Mouse (Mus musculus): ENCODE measurements around the gene Snrpf. TPM values are rescaled to one million over a fixed set of nuclear protein-coding genes. Genes with fewer than 3 reads are reported as not detected.

Snrpf gene
- polyA plus RNA-seq, 1 experiment from 2014 or later = 118 TPM

GRCm38 (mm10) chr10:93609236-93609635, 19.7 kb upstream of the Snrpf start:
- Histone ChIP-seq H3K27me3 (0 out of 2 replicates have a peak, but pooled peaks cover 3% of the 10 kb centered on the region), H3K9ac (no peak overlapping the region), H3K4me1 (no peaks in the 10 kb centered on the region), H3K36me3 (no peaks in the 10 kb centered on the region), H3K4me3 (no peak overlapping the region), H3K4me2 (replicated peaks) (no peak overlapping the region), H3K9me3 (no peaks in the 10 kb centered on the region), H3K27ac (no peak overlapping the region)
- no peak for ATAC-seq (ENCODE audit: low FRiP score, low read depth)
- 93% methylated on average over 7 of the region's 7 CpGs for WGBS

- 0 out of 2 replicates have a peak, but pooled peaks cover 3% of the 10 kb centered on the region for H3K27me3 ChIP-seq
- no peaks in the 10 kb centered on the region for H3K4me1 ChIP-seq
- WGBS = 61% methylated on average over 9 of the region's 9 CpGs
- no peaks in the 10 kb centered on the region for H3K36me3 ChIP-seq
- peaks cover 3% of the 10 kb centered on the region for H3K9me3 ChIP-seq
- no peak overlapping the region for H3K4me3 ChIP-seq
- H3K4me2 ChIP-seq (replicated peaks) = no peak overlapping the region
- H3K27ac ChIP-seq = no peak overlapping the region
- ATAC-seq (ENCODE audit: low FRiP score, low read depth) = no peak
- no peak overlapping the region for H3K9ac ChIP-seq
Observed at GRCm38 (mm10) chr10:93608051-93608450, 18.5 kb upstream of the Snrpf start.

DNA sequence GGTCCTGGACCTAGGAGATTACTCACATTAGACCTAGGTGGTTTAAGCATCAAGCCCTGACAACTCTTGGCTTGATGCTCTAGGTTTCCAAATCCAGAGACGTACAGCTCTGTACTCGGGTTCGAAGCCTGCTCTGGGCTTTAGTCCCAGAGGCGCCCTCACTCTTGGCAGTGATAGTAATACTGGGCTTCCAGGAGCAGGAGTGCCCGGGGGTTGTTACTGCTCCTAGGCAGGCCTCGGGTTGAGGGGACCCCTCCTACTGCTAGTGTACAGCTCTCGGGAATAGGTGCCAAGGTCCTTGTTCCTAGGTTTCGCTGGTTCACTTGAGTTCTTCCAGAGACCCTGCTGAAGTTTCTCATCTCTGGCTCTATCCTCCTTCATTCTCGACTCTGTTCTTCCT, 16.8 kb upstream of the Snrpf start:
- peaks cover 4% of the 10 kb centered on the region for H3K9me3 ChIP-seq
- H3K9ac ChIP-seq = no peak overlapping the region
- H3K36me3 ChIP-seq = no peaks in the 10 kb centered on the region
- H3K4me2 ChIP-seq (replicated peaks) = no peak overlapping the region
- H3K27ac ChIP-seq = no peak overlapping the region
- H3K4me3 ChIP-seq = no peak overlapping the region
- no peak for ATAC-seq (ENCODE audit: low FRiP score, low read depth)
- 0 out of 2 replicates have a peak, but pooled peaks cover 3% of the 10 kb centered on the region for H3K27me3 ChIP-seq
- H3K4me1 ChIP-seq = no peaks in the 10 kb centered on the region
- 91% methylated on average over 9 of the region's 9 CpGs for WGBS

DNA sequence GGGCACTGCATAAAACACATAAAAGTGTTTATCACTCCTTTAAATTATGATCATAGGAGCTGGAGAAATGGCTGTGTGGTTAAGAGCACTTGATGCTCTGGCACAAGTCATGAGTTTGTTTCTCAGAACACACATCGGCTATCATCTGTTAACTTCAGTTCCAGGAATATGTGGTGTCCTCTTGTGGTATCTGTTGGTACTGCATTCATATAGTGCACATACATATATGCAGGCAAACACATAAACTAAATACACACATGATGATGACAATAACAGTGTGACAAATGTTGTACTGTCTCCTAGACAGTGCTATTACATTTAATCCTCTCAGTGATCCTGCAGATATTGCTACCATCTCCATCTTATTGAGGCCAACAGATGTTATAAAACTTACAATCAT, 13.8 kb upstream of the Snrpf start:
- no peak for ATAC-seq (ENCODE audit: low FRiP score, low read depth)
- Histone ChIP-seq H3K9ac (no peak overlapping the region), H3K27ac (no peak overlapping the region), H3K27me3 (0 out of 2 replicates have a peak, but pooled peaks cover 7% of the 10 kb centered on the region), H3K4me3 (no peak overlapping the region), H3K4me1 (no peaks in the 10 kb centered on the region), H3K36me3 (no peaks in the 10 kb centered on the region), H3K4me2 (replicated peaks) (no peak overlapping the region), H3K9me3 (peaks cover 4% of the 10 kb centered on the region)
- 93% methylated on average over 1 of the region's 1 CpGs for WGBS

- no peak overlapping the region for H3K4me2 ChIP-seq (replicated peaks)
- H3K4me1 ChIP-seq = no peaks in the 10 kb centered on the region
- H3K9ac ChIP-seq = no peak overlapping the region
- no peaks in the 10 kb centered on the region for H3K36me3 ChIP-seq
- peaks cover 4% of the 10 kb centered on the region for H3K9me3 ChIP-seq
- H3K27me3 ChIP-seq = 0 out of 2 replicates have a peak, but pooled peaks cover 7% of the 10 kb centered on the region
- H3K27ac ChIP-seq = no peak overlapping the region
- ATAC-seq (ENCODE audit: low FRiP score, low read depth) = no peak
- WGBS = 85% methylated on average over 5 of the region's 5 CpGs
- H3K4me3 ChIP-seq = no peak overlapping the region
Observed at GRCm38 (mm10) chr10:93602309-93602708, 12.8 kb upstream of the Snrpf start.

DNA sequence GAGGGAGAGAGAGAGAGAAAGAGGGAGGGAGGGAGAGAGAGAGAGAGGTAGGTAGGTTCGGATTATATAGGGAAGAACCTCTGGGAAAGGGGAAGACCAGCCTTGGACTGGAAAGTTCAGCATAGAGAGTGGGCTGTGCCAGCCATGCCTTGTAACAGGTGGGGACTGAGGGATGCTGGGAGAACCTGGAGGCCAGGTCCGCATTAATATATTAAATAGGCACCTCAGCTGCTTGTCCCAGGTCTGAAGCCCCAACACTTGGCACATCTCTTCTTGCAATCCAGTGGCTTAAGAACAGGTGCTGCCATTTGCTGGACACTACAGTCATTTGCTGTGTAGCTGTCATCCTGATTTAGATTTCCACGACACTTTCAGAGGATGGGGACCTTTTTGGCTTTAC, 7.1 kb upstream of the Snrpf start:
- H3K9me3 ChIP-seq = no peaks in the 10 kb centered on the region
- H3K9ac ChIP-seq = no peak overlapping the region
- no peak overlapping the region for H3K27ac ChIP-seq
- WGBS = 75% methylated on average over 3 of the region's 3 CpGs
- H3K27me3 ChIP-seq = 0 out of 2 replicates have a peak, but pooled peaks cover 4% of the 10 kb centered on the region
- H3K4me3 ChIP-seq = no peak overlapping the region
- H3K36me3 ChIP-seq = no peaks in the 10 kb centered on the region
- no peaks in the 10 kb centered on the region for H3K4me1 ChIP-seq
- H3K4me2 ChIP-seq (replicated peaks) = no peak overlapping the region
- ATAC-seq (ENCODE audit: low FRiP score, low read depth) = no peak

- Histone ChIP-seq H3K9ac (no peak overlapping the region), H3K9me3 (no peaks in the 10 kb centered on the region), H3K4me3 (no peak overlapping the region), H3K4me2 (replicated peaks) (no peak overlapping the region), H3K27ac (no peak overlapping the region), H3K27me3 (0 out of 2 replicates have a peak, but pooled peaks cover 4% of the 10 kb centered on the region), H3K36me3 (no peaks in the 10 kb centered on the region), H3K4me1 (no peaks in the 10 kb centered on the region)
- 52% methylated on average over 4 of the region's 4 CpGs for WGBS
- no peak for ATAC-seq (ENCODE audit: low FRiP score, low read depth)
Observed at GRCm38 (mm10) chr10:93595831-93596230, 6.3 kb upstream of the Snrpf start.

- H3K4me3 ChIP-seq = peak overlapping the region; percentile 47
Observed at GRCm38 (mm10) chr10:93594022-93594482, 4.5 kb upstream of the Snrpf start.

DNA sequence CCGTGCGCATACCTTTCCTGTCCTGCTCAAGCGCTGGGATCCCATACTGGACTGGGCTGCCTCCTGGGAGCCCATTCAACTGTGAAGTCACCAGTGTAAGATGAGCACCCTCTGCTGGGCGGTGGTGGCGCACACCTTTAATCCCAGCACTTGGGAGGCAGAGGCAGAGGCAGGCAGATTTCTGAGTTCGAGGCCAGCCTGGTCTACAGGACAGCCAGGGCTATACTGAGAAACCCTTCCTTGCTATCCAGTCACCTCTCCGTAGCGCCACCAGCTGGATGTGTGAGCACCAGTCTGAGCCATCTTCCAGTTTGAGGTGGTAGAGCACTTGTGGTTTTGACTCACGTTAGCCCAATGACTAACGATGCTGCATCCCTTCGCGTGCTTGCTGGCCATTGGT, 3.0 kb upstream of the Snrpf start:
- H3K4me1 ChIP-seq = peaks cover 16% of the 10 kb centered on the region
- H3K36me3 ChIP-seq = 0 out of 2 replicates have a peak, but pooled peaks cover 6% of the 10 kb centered on the region
- H3K27me3 ChIP-seq = no peaks in the 10 kb centered on the region
- no peak for ATAC-seq (ENCODE audit: low FRiP score, low read depth)
- WGBS = 57% methylated on average over 12 of the region's 12 CpGs
- no peak overlapping the region for H3K27ac ChIP-seq
- no peak overlapping the region for H3K4me2 ChIP-seq (replicated peaks)
- no peak overlapping the region for H3K4me3 ChIP-seq
- H3K9ac ChIP-seq = no peak overlapping the region
- no peaks in the 10 kb centered on the region for H3K9me3 ChIP-seq

More at GRCm38 (mm10) chr10:93594022-93594482, 4.5 kb upstream of the Snrpf start:
- no peaks in the 10 kb centered on the region for H3K36me3 ChIP-seq
- ATAC-seq (ENCODE audit: low FRiP score, low read depth) = peak; percentile 71
- H3K9me3 ChIP-seq = no peaks in the 10 kb centered on the region
- no peak overlapping the region for H3K27ac ChIP-seq
- no peaks in the 10 kb centered on the region for H3K27me3 ChIP-seq
- peak overlapping the region; percentile 82 for H3K4me2 ChIP-seq (replicated peaks)
- peak overlapping the region; percentile 63 for H3K9ac ChIP-seq
- H3K4me1 ChIP-seq = 0 out of 2 replicates have a peak, but pooled peaks cover 3% of the 10 kb centered on the region
- WGBS = under 1% methylated on average over 22 of the region's 22 CpGs

GRCm38 (mm10) chr10:93588796-93589195, 710 bp downstream of the Snrpf start:
- under 1% methylated on average over 11 of the region's 11 CpGs for WGBS
- Histone ChIP-seq H3K4me1 (peaks cover 17% of the 10 kb centered on the region), H3K9me3 (no peaks in the 10 kb centered on the region), H3K9ac (peak overlapping the region; percentile 84), H3K4me2 (replicated peaks) (peak overlapping the region; percentile 95), H3K4me3 (peak overlapping the region; percentile 86), H3K27ac (peak overlapping the region; percentile 72; the same call in 1 of the 2 replicates), H3K27me3 (no peaks in the 10 kb centered on the region), H3K36me3 (peaks cover 32% of the 10 kb centered on the region)
- no peak for ATAC-seq (ENCODE audit: low FRiP score, low read depth)

DNA sequence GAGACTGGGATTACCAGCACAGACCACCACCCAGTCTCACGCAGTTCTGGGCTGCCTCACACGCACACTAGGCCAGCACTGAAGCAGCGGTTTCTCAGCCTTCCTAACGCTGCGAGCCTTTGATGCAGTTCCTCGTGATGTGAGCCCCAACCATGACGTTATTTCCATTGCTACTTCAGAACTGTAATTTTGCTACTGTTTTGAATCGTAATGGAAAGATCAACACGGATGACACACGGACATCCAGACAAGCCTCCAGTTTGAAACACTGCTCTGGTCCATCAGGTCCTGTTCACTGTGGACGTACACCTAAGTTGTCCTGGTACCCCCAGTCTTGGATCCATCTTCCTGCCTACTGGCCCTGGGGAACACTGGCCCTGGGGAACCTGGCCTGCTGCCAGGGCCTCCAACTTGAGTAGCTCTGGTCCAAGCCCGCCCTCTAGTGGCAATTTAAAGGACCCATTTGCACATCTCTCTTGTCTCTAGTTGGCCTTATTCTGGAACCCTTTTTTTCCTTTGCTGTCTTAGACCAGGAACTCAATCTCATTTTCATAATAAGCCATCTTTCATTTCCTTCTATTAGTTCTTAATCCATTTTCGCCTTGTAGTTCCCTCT, 12.1 kb downstream of the Snrpf start:
- Histone ChIP-seq H3K9me3 (no peaks in the 10 kb centered on the region), H3K4me2 (replicated peaks) (no peak overlapping the region), H3K36me3 (peaks cover 14% of the 10 kb centered on the region), H3K4me1 (0 out of 2 replicates have a peak, but pooled peaks cover 4% of the 10 kb centered on the region), H3K27ac (no peak overlapping the region), H3K9ac (no peak overlapping the region), H3K27me3 (no peaks in the 10 kb centered on the region), H3K4me3 (no peak overlapping the region)
- 67% methylated on average over 13 of the region's 13 CpGs for WGBS
- ATAC-seq (ENCODE audit: low FRiP score, low read depth) = no peak

DNA sequence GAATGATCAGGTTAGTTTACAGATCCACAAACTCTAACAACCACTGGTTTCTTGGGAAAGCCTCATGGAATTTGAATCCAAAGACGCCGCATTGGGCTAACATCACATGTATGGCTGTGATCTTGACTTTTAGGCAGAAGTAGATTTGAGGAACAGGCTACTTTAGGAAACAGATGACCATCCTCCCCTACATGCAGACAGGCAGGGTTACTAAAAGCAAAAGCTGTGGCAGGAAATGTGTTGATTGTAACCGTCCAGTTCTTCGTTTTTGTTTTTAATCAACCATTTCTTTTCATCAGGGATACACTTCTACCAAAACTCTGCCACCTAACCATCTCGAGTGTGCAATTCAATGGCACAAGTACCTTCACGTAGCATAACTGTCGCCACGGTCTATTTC, 13.5 kb downstream of the Snrpf start:
- Histone ChIP-seq H3K4me3 (no peak overlapping the region), H3K27ac (no peak overlapping the region), H3K27me3 (no peaks in the 10 kb centered on the region), H3K36me3 (peaks cover 1% of the 10 kb centered on the region; the same call in 1 of the 2 replicates), H3K9ac (no peak overlapping the region), H3K4me1 (0 out of 2 replicates have a peak, but pooled peaks cover 4% of the 10 kb centered on the region), H3K9me3 (no peaks in the 10 kb centered on the region), H3K4me2 (replicated peaks) (no peak overlapping the region)
- no peak for ATAC-seq (ENCODE audit: low FRiP score, low read depth)
- 93% methylated on average over 8 of the region's 8 CpGs for WGBS

Measured in limb, embryonic 13.5 days (tissue).